Mouse (Mus musculus): ENCODE data around the gene Olfr235.
"Not testable (repeated sequence)": the region's sequence is repeated elsewhere in the genome, so short reads cannot be mapped to it uniquely, and the experiment has no call there.

Gene Olfr235

GRCm38 (mm10) chr19:12260732-12261131 is at the start of gene Olfr235:
Gene Olfr235 (plus strand): TSS chr19:12261032.
- DNase-seq: no peak

GRCm38 (mm10) chr19:12232496-12232895 is 28.3 kb upstream of the Olfr235 start, which contains the start of gene Olfr1432:
Gene Olfr1432 (minus strand): TSS chr19:12232596.
- DNase-seq: not testable (repeated sequence)

GRCm38 (mm10) chr19:12241559-12241958 is 19.3 kb upstream of the Olfr235 start, which contains the start of gene Olfr262:
Gene Olfr262 (minus strand): TSS chr19:12241659.
- no peak for DNase-seq

DNA sequence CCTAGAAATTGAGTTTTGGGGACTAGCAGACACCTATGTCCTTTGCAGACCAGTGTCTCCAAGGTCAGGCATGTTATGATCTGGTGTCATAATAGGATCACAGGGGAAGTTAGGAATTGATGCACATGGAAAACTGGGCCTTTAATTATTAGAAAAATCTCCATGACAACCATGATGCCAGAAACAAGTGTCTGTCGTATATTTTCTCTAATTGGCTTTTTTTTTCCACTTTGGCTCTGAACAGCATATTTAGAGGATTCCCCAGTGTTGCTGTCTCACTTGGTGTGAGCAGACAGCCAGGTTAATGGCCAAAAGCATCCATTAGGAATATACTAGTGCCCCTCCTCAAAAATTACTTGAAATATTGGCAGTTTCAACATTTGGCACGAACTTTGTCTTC is 18.7 kb downstream of the Olfr235 start, which contains the start of gene Olfr1434:
Olfr1434 (plus strand) TSS at position 301 of the 400 bp plus-strand sequence.
- no peak for DNase-seq

- DNase-seq: no peak
Measured at GRCm38 (mm10) chr19:12292979-12293378, 32.1 kb downstream of the Olfr235 start.

- not testable (repeated sequence) for DNase-seq
Measured at GRCm38 (mm10) chr19:12299030-12299429, 38.2 kb downstream of the Olfr235 start, which contains the start of gene Olfr1436. Gene Olfr1436 (minus strand): TSS chr19:12299130.
